Mouse (Mus musculus) kidney, embryonic 16.5 days (tissue): Measurements from ENCODE around the gene Pramef25. TPM values are rescaled to one million over a fixed set of nuclear protein-coding genes. Genes with fewer than 3 reads are reported as not detected.
"Not testable (repeated sequence)": the region's sequence is repeated elsewhere in the genome, so short reads cannot be mapped to it uniquely, and the experiment has no call there.

Experiments
- ATAC-seq: fragments of 200-750 bp; cut with Nextera tagmentation; 2 replicates; pipeline ENCODE4 v1.8.0; 2017; ENCODE audit warnings: moderate TSS enrichment; ENCODE audit not compliant: low FRiP score, low TSS enrichment
- H3K27ac ChIP-seq: fragments of 300-500 bp; sonication (generic); 2 replicates; pipeline ENCODE4 v1.5.1; 2014; ENCODE audit warnings: low read length
- H3K27me3 ChIP-seq: fragments of 300-500 bp; sonication (generic); 2 replicates; pipeline ENCODE4 v1.6.1; 2014; ENCODE audit warnings: low read length, control low read depth, mixed read lengths; ENCODE audit not compliant: insufficient read depth
- H3K36me3 ChIP-seq: fragments of 300-500 bp; sonication (generic); 2 replicates; pipeline ENCODE4 v1.6.1; 2014; ENCODE audit warnings: low read length, control low read depth, mixed read lengths; ENCODE audit not compliant: insufficient read depth
- H3K4me1 ChIP-seq: fragments of 300-500 bp; sonication (generic); 2 replicates; pipeline ENCODE4 v1.6.1; 2014; ENCODE audit warnings: low read length, control low read depth, mixed read lengths; ENCODE audit not compliant: insufficient read depth
- H3K4me2 ChIP-seq: fragments of 300-500 bp; sonication (generic); replicated peaks from 2 replicates; pipeline ENCODE4 v1.6.1; 2014; ENCODE audit warnings: low read depth, low read length
- H3K4me3 ChIP-seq: fragments of 300-500 bp; sonication (generic); 2 replicates; pipeline ENCODE4 v1.5.1; 2014; ENCODE audit warnings: mild to moderate bottlenecking, low read length
- H3K9ac ChIP-seq: fragments of 300-500 bp; sonication (generic); replicated peaks from 2 replicates; pipeline ENCODE4 v1.6.1; 2014; ENCODE audit warnings: low read length
- H3K9me3 ChIP-seq: fragments of 300-500 bp; sonication (generic); 2 replicates; pipeline ENCODE4 v1.6.1; 2016; ENCODE audit warnings: low read length, control low read depth
- WGBS: fragments of 180-500 bp; shearing (Covaris S2); extraction: QIAGEN DNeasy Blood & Tissue Kit; methylation state at CpG from one replicate; pipeline ENCODE4 v1.1.7; 2014; 5-methylcytosine and 5-hydroxymethylcytosine counted together
- polyA plus RNA-seq: library from polyadenylated mRNA; unstranded; fragments of >200 nt; fragmentation: Nextera tagmentation; extraction: Ambion mirVana; gene quantifications from 2 replicates; pipeline ENCODE4 v1.2.1, GENCODE M21; 2015

Gene Pramef25
- polyA plus RNA-seq: not detected in 2 replicates

GRCm38 (mm10) chr4:143950916-143951315 lies at the start of gene Pramef25:
Pramef25 (minus strand) TSS chr4:143951016.
- 97% methylated on average over 1 of the region's 1 CpGs for WGBS
- H3K4me1 ChIP-seq, H3K9ac ChIP-seq, ATAC-seq, H3K27ac ChIP-seq, H3K36me3 ChIP-seq, H3K4me3 ChIP-seq, H3K4me2 ChIP-seq, H3K9me3 ChIP-seq, H3K27me3 ChIP-seq: not testable (repeated sequence)

- WGBS: 56% methylated on average over 3 of the region's 3 CpGs
- not testable (repeated sequence) for H3K4me2 ChIP-seq, H3K36me3 ChIP-seq, H3K9ac ChIP-seq, H3K27me3 ChIP-seq, H3K4me1 ChIP-seq, ATAC-seq, H3K27ac ChIP-seq, H3K9me3 ChIP-seq, H3K4me3 ChIP-seq
Measured at GRCm38 (mm10) chr4:143994269-143994668, 43.5 kb upstream of the Pramef25 start, which contains the start of gene Pramef17. Pramef17 (minus strand) TSS chr4:143994369.

GRCm38 (mm10) chr4:143988126-143988525 lies 37.3 kb upstream of the Pramef25 start:
- not testable (repeated sequence) for H3K27me3 ChIP-seq, H3K4me1 ChIP-seq, H3K4me2 ChIP-seq, H3K27ac ChIP-seq, H3K36me3 ChIP-seq, ATAC-seq, H3K9ac ChIP-seq, H3K4me3 ChIP-seq, H3K9me3 ChIP-seq
- WGBS: 94% methylated on average over 10 of the region's 17 CpGs

DNA sequence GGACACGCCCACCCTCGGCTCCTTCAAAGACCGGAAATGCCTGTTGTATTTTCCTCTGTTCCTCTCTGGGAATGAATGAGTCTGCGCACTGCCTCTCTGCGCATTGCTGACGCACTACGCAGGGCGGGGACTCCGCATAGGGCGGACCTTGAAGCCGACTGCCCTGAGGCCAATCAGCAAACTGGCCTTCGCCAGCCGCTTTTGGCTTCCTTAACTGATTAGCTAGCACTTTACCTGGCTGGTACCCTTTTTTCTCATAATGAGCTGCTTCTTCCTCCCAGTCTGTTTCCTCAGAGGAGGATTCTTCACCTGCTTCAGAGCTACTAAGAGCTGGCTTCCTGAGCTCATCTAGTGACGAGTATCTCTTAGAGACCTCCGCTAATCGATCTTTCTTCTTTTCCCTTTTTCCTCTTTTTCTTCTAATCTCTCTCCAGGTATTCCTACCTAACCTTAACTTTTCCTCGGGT lies 36.7 kb upstream of the Pramef25 start:
- ATAC-seq, H3K27ac ChIP-seq, H3K9me3 ChIP-seq, H3K4me1 ChIP-seq, H3K4me2 ChIP-seq, H3K4me3 ChIP-seq, H3K27me3 ChIP-seq, H3K9ac ChIP-seq, H3K36me3 ChIP-seq: not testable (repeated sequence)
- WGBS: 94% methylated on average over 3 of the region's 17 CpGs

- not testable (repeated sequence) for H3K9ac ChIP-seq, H3K27me3 ChIP-seq, H3K9me3 ChIP-seq, H3K4me2 ChIP-seq, H3K4me3 ChIP-seq, H3K36me3 ChIP-seq, H3K27ac ChIP-seq, H3K4me1 ChIP-seq, ATAC-seq
- 100% methylated on average over 2 of the region's 9 CpGs for WGBS
Measured at GRCm38 (mm10) chr4:143985733-143986132, 34.9 kb upstream of the Pramef25 start.

- ATAC-seq, H3K36me3 ChIP-seq, H3K9ac ChIP-seq, H3K9me3 ChIP-seq, H3K27me3 ChIP-seq, H3K4me3 ChIP-seq, H3K27ac ChIP-seq, H3K4me1 ChIP-seq, H3K4me2 ChIP-seq: not testable (repeated sequence)
- no CpG with 5 or more reads among the region's 7 CpGs for WGBS
Measured at GRCm38 (mm10) chr4:143985165-143985564, 34.3 kb upstream of the Pramef25 start.

DNA sequence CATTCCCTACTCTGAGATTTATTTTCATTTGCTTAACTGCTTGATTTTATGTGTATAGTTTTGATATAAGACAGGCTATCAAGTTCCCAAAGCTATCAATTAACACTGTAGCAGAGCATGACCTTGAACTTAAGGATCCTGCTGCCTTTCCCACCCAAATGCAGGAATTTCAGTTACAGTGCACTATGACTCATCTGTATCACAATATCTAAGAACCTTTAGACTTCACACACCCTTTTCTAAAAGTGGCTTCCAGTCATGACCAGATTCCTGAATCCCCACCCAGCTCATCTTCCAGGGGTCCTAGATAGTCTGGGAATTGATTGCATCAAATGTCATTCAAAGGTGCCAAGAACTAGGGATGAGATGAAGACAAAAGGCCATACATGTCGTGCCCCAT lies 32.6 kb upstream of the Pramef25 start:
- H3K9ac ChIP-seq, H3K27ac ChIP-seq, H3K9me3 ChIP-seq, H3K36me3 ChIP-seq, ATAC-seq, H3K27me3 ChIP-seq, H3K4me2 ChIP-seq, H3K4me1 ChIP-seq, H3K4me3 ChIP-seq: not testable (repeated sequence)
- WGBS: no CpG with 5 or more reads among the region's 1 CpGs

DNA sequence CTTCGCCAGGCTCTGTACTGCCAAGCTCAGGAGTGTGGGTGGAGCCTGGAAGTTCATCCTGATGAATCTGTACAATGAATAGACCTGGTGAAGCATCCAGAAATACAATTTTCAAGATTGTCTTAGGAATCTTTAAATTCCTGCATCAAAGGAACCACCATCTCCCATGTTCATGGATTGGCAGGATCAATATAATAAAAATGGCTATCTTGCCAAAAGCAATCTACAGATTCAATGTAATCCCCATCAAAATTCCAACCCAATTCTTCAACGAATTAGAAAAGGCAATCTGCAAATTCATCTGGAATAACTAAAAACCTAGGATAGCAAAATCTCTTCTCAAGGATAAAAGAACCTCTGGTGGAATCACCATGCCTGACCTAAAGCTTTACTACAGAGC lies 16.0 kb upstream of the Pramef25 start, which contains the start of gene Gm13101:
TSS of gene Gm13101 (minus strand) at position 101 of the 400 bp plus-strand sequence.
- H3K4me2 ChIP-seq, H3K4me1 ChIP-seq, H3K9me3 ChIP-seq, H3K9ac ChIP-seq, ATAC-seq, H3K27ac ChIP-seq, H3K4me3 ChIP-seq, H3K27me3 ChIP-seq, H3K36me3 ChIP-seq: not testable (repeated sequence)
- WGBS: 62% methylated on average over 2 of the region's 2 CpGs

DNA sequence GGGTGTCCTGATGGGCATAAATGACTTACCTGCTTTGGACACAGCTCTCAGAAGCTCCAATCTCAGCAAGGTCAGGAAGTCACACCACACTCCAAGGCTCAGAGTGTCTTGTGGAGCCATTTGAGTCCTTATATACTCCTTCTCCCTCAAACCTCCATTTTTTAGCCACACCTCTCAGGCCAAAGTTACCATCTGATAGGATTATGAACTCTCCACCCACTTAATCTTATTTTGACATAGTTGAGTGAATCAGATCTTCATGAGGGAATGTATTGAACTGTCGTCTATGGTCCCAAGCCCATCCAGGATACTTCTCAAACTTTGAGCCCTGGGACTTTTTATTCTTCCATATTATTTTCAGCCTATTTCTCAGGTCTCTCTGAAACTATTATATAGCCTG lies 50.5 kb downstream of the Pramef25 start, which contains the start of gene Pramef6:
TSS of gene Pramef6 (minus strand) at position 101 of the 400 bp plus-strand sequence.
- not testable (repeated sequence) for H3K4me2 ChIP-seq, ATAC-seq, H3K4me1 ChIP-seq, H3K27ac ChIP-seq, H3K9me3 ChIP-seq, H3K27me3 ChIP-seq, H3K4me3 ChIP-seq, H3K9ac ChIP-seq, H3K36me3 ChIP-seq
- 89% methylated on average over 1 of the region's 1 CpGs for WGBS
